Mouse (Mus musculus) pancreas, adult 10 weeks (tissue): Measurements from ENCODE around the gene Agl. TPM values are rescaled to one million over a fixed set of nuclear protein-coding genes. Genes with fewer than 3 reads are reported as not detected.

Experiments
- polyA plus RNA-seq: library from polyadenylated mRNA; stranded (reverse); fragments of 350-450 nt; fragmentation: Illumina TruSeq; extraction: RNeasy Lipid Tissue Mini Kit (QIAGEN cat#74804); gene quantifications from one replicate; pipeline ENCODE4 v1.2.3, GENCODE M21; 2015; ENCODE audit warnings: low read depth, low replicate concordance; ENCODE audit not compliant: insufficient read depth

Agl gene
- 2.0 TPM for polyA plus RNA-seq

DNA sequence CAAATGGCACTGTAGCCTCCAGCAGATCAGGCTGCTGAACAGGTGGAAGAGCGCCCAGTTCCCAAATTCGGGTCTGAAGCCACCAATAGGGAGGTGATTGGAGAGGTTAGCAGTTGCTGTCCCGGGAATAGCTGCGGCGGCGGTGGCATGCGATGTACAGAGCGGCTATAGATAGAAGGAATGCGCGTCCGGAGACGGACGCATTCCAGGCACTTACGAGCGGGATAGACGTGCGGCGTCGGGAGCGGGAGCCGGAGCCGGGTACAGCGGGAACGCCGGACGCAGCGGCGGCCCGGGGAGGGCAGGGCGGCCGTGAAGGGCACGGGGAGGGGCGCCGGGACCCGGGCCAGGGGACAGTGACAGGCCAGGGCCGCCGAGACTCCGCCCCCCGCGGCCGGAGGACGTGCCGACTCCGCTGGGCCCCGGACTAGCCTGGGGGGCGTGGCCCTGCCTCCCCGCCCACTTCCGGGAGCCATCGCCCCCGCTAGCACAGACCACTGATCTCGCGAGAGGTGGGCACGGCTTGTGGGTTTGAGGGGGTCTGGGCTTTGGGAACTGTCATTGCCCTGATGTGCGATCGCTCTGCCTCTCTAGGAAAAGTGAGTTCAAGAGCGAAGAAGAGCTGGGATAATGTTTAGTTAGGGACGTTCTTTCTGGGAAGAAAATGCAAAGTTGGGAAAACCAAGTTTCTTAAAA, at the start of gene Agl:
Gene Agl, minus strand, starts transcription at position 356 of the 696 bp plus-strand sequence.

DNA sequence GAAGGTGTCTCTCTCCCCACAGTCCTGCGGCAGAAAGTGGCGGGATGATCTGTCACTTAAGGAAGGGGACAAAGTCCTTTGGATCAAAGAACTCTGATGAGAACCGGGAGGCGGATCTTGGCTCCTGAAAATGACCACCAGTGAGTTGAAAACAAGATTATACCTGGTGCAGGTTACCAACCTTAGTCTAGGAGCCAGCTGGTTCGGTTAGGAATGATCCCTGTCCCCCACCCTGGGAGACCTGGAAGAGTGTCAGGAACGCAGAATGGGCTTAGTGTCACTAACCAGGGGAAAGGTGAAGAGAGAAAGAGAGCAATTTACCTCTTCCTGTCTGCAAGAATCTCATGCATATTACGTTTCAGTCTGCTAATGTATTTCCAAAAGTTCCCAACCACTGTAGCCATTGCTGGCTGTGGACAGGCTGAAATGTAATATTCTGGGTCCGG, 95.5 kb downstream of the Agl start, which contains the start of gene Slc35a3:
Gene Slc35a3, minus strand, starts transcription at position 396 of the 446 bp plus-strand sequence.

Other genes with a start within 250 kb of the Agl start
- 0.44 TPM for gene Lrrc39, start 245.2 kb downstream of the Agl start, polyA plus RNA-seq
- gene Sass6, start 213.2 kb downstream of the Agl start, polyA plus RNA-seq = 1.3 TPM
- 8.4 TPM for gene Trmt13, start 193.6 kb downstream of the Agl start, polyA plus RNA-seq
- 9.5 TPM for gene Mfsd14a, start 145.5 kb downstream of the Agl start, polyA plus RNA-seq
- not detected for gene Gm43191, start 126.9 kb downstream of the Agl start, polyA plus RNA-seq
- gene Slc35a3, start 95.3 kb downstream of the Agl start, polyA plus RNA-seq = 4.7 TPM
- gene Frrs1, start 51.3 kb upstream of the Agl start, polyA plus RNA-seq = 2.5 TPM
- not detected for gene 4930455H04Rik, start 160.1 kb upstream of the Agl start, polyA plus RNA-seq
- gene Palmd, start 160.8 kb upstream of the Agl start, polyA plus RNA-seq = 10.2 TPM